Mouse (Mus musculus) C3H10T1/2 (cell line): ENCODE measurements around the gene Elof1. TPM values are rescaled to one million over a fixed set of nuclear protein-coding genes. Genes with fewer than 3 reads are reported as not detected.

Source experiments
- polyA plus RNA-seq, 2 experiments: library from polyadenylated mRNA; unstranded; fragments of >200 nt; fragmentation: generic; extraction: Trizol; gene quantifications; one replicate each; pipeline ENCODE4 v1.2.1; 2012; ENCODE audit warnings: missing spikeins in 2 of 2

Elof1 gene
- polyA plus RNA-seq, result 100 to 1,000 TPM; 183 to 259 TPM

GRCm38 (mm10) chr9:22116740-22117426 is at the start of gene Elof1:
Elof1 (minus strand) TSS chr9:22117172.

GRCm38 (mm10) chr9:22156497-22157245 is 39.7 kb upstream of the Elof1 start, which contains the start of gene Pigyl:
Pigyl (plus strand) TSS chr9:22156846.

GRCm38 (mm10) chr9:22135644-22136390 is 18.8 kb upstream of the Elof1 start, which contains the start of gene Acp5:
Acp5 (minus strand) TSS chr9:22135711.

GRCm38 (mm10) chr9:22098993-22099696 is 17.8 kb downstream of the Elof1 start, which contains the start of gene Cnn1:
Cnn1 (plus strand) TSS chr9:22099216.

GRCm38 (mm10) chr9:22085022-22085834 is 31.7 kb downstream of the Elof1 start, which contains the start of gene Ecsit:
Ecsit (minus strand) TSS chr9:22085438.

GRCm38 (mm10) chr9:22070791-22071573 is 46.0 kb downstream of the Elof1 start, which contains the start of the genes Gm49318 and Zfp653:
Gm49318 (minus strand) TSS chr9:22071259.
Zfp653 (minus strand) TSS chr9:22071376.

Other genes starting within 250 kb of the Elof1 start
- gene Rab3d, start 199.0 kb downstream of the Elof1 start, polyA plus RNA-seq, result 10 to 100 TPM in 1 of 2 experiments, 1 to 10 TPM in 1; 2.4 to 10.6 TPM
- 1 to 10 TPM; 2.1 to 6.2 TPM for gene Ccdc159, start 189.7 kb downstream of the Elof1 start, polyA plus RNA-seq
- 100 to 1,000 TPM in 1 of 2 experiments, 10 to 100 TPM in 1; 68.4 to 138 TPM for gene Tmem205, start 189.6 kb downstream of the Elof1 start, polyA plus RNA-seq
- 10 to 100 TPM; 10.1 to 21.5 TPM for gene Plppr2, start 180.1 kb downstream of the Elof1 start, polyA plus RNA-seq
- gene Swsap1, start 161.4 kb downstream of the Elof1 start, polyA plus RNA-seq, result 1 to 10 TPM; 6.5 to 8.7 TPM
- gene Epor, start 153.7 kb downstream of the Elof1 start, polyA plus RNA-seq, result under 1 TPM; 0.04 to 0.52 TPM
- 10 to 100 TPM in 1 of 2 experiments, 1 to 10 TPM in 1; 4.1 to 10.4 TPM for gene Rgl3, start 127.7 kb downstream of the Elof1 start, polyA plus RNA-seq
- 1 to 10 TPM in 1 of 2 experiments, under 1 TPM in 1; 0.64 to 1.9 TPM for gene Ccdc151, start 114.5 kb downstream of the Elof1 start, polyA plus RNA-seq
- gene Prkcsh, start 114.4 kb downstream of the Elof1 start, polyA plus RNA-seq, result 100 to 1,000 TPM; 110 to 200 TPM
- under 1 TPM in 1 of 2 experiments, not detected in 1; 0.05 TPM for gene Elavl3, start 65.1 kb downstream of the Elof1 start, polyA plus RNA-seq
- gene Gm49318, start 45.9 kb downstream of the Elof1 start, polyA plus RNA-seq, result not detected
- 10 to 100 TPM in 1 of 2 experiments, 1 to 10 TPM in 1; 4.2 to 10.3 TPM for gene Zfp653, start 45.8 kb downstream of the Elof1 start, polyA plus RNA-seq
- gene Ecsit, start 31.7 kb downstream of the Elof1 start, polyA plus RNA-seq, result 10 to 100 TPM; 15.6 to 33.1 TPM
- gene Cnn1, start 18.0 kb downstream of the Elof1 start, polyA plus RNA-seq, result under 1 TPM; 0.05 to 0.18 TPM
- gene Acp5, start 18.5 kb upstream of the Elof1 start, polyA plus RNA-seq, result not detected
- 10 to 100 TPM; 51.2 to 91.4 TPM for gene Pigyl, start 39.7 kb upstream of the Elof1 start, polyA plus RNA-seq
- gene Zfp872, start 70.9 kb upstream of the Elof1 start, polyA plus RNA-seq, result not detected
- gene Zfp809, start 108.5 kb upstream of the Elof1 start, polyA plus RNA-seq, result 1 to 10 TPM; 1.4 to 5.2 TPM
- gene Zfp599, start 142.7 kb upstream of the Elof1 start, polyA plus RNA-seq, result under 1 TPM; 0.06 to 0.71 TPM
- gene Zfp810, start 190.5 kb upstream of the Elof1 start, polyA plus RNA-seq, result under 1 TPM in 1 of 2 experiments, not detected in 1; 0.04 TPM